Mouse (Mus musculus): ENCODE data around the gene Timd2. TPM values are rescaled to one million over a fixed set of nuclear protein-coding genes. Genes with fewer than 3 reads are reported as not detected.
"Not testable (repeated sequence)": the region's sequence is repeated elsewhere in the genome, so short reads cannot be mapped to it uniquely, and the experiment has no call there.

The Timd2 gene
- 0.71 TPM in 1 of 2 replicates, not detected in the other for total RNA-seq (2021)
- long read RNA-seq, transcript Timd2-201 (9 exons, 1,941 nt): major isoform, 73 of 94 reads
- long read RNA-seq, partial matches to known transcripts: 5 of 94 reads
- long read RNA-seq, other reads (novel, unspliced or antisense): 12 of 94 reads

DNA sequence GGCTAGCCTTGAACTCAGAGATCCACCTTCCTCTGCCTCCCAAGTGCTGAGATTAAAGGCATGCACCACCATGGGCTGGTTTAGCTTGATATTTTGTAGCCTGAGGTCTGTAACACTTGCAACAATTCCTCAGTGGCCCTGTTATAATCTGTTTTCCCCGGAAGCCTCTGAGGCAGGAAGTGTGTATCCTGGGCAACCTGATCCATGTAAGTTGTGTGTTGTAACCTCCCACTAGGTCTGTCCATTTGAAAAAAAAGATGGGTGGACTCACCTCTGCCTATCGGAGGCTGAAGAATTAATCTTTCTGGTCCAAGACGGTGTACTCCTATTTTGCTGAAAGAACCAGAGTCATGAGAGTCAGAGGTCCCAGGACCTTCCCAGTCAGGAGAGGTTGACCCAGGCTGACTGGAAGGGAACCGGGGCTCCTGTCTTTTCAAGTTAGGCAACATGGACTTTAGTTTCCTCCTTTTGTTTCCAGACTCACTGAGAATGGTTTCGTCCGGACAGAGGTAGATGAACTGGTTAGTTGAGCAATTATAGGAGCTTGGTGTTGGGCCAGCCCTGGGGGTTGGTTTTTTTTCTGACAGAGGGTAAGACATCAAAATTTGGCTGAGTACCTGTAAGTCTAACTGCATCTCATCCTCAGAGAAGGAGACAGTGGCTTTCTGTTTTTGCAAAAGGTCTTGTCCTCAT, at the start of gene Timd2:
Gene Timd2 (minus strand): TSS at position 398 of the 693 bp plus-strand sequence.
- no peak for DNase-seq

DNA sequence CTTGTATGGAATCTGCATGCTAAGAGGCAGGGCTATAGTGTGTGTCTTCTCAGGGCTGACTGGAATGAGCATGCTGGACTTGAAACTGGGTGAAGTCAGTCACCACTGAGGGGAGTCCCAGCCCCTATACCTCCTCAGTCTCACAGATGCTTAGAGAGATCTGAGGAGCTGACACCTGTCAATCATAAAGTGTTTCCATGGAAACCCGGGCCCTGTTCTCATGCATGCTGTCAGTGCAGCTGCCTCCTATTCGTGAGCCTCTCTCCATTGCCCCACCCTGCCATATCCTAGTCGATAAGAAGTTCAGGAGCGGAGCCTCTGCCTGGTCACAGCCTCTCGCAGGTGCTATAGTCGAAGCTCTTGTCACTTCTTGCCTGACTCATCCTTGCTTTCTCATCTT, 48.9 kb upstream of the Timd2 start:
- DNase-seq: not testable (repeated sequence)

DNA sequence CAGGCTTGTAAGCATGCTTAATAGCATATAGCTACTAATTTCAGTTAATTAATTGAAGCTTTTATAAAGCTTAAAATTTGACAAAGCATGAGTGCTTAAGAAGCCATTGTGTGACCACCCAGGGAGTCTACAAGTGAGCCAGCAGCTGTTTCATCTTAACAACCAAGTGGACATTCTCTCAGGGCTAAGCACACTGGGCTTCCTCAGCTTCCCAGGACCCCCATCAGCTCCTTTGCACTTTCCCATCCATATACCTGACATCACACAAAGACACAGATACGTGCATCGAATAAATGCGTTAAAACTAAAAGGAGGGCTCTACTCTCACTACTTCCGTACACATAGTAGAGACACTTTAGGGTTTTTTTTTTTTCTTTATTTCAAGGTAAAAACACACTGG, 47.8 kb upstream of the Timd2 start:
- DNase-seq: no peak

DNA sequence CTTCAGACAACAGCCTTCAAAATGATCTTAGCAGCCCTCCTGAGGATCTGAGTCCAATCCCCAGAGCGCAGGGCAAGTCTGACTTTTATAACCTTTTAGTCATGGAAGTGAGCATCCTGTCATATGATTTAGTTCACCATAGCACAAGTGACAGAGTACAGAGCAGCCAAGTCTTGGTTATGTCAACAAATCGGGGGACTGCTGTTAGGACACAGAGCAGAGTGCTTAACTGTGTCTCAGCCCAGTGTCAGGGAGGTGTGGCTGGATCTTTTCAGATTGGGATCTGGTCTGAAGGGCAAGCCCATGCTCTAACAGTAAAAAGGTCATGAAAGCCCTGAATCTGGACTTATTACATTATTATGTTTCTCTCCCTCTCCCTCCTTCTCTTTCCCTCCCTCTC, 46.8 kb upstream of the Timd2 start:
- no peak for DNase-seq

DNA sequence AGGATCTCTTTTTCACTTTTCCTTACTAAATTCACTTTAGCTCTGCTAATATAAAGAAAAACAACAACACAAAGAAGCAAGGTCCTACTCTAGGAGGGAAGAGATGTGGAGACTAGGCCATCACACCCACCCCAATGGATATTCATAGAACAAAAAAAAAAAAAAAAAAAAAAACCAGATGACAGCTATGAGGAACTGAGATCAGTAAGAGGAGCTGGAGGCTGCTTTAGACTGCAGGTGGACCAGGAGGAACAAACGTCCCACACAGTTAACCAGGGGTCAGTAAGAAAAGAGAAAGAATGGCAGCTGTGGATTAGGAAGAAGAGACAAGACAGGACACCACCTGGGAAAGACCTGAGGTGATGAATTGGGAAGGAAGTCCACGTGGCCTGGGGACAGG, 41.1 kb upstream of the Timd2 start:
- no peak for DNase-seq

DNA sequence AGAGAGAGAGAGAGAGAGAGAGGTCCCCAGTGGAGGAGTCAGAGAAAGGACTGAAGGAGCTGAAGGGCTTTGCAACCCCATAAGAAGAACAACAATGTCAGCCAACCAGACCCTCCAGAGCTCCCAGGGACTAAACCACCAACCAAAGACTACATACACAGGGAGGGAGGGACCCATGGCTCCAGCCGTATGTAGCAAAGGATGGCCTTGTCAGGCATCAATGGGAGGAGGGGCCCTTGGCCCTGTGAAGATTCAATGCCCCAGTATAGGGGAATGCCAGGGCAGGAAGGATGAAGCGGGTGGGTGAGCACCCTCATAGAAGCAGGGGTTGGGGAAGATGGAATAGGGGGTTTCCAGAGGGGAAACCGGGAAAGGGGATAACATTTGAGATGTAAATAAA, 34.9 kb upstream of the Timd2 start:
- no peak for DNase-seq

DNA sequence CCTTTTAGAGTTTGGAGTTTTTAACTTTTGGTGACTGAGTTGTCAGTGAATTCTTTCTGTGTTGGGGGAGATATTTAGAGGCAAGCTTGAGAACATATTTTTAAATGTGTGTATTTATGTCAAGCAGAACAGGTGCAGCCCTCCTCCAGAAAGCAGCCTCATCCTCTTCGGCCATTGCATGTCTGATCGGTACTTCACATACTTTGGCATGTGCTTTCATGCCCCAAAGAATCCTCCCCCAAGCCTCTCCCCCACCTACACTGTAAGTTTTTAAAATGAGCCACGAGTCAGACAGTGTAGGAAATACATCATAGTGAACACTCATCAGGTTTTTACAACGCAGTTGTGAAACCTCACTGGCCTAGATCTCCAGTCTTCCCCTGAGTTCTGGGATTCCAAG, 34.0 kb upstream of the Timd2 start:
- DNase-seq: no peak

DNA sequence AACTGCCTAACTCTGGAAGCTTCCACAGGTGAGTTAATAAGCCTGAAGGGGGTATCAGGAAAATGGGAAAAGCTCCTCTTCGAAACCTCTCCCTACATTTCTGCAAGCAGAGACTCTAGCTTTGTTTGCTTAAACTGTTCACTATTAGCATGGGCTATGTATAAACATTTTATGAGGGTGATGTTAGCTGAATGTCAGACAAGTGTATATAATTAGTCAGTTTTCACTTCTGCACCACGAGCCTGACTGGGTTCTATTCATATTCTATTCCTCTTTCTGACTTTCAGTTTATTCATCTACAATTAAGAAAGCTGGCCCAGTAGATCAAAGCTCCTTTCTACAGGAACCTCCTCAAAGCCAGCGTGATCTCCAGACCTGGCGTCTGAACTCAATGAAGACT, 32.6 kb upstream of the Timd2 start:
- DNase-seq: no peak

DNA sequence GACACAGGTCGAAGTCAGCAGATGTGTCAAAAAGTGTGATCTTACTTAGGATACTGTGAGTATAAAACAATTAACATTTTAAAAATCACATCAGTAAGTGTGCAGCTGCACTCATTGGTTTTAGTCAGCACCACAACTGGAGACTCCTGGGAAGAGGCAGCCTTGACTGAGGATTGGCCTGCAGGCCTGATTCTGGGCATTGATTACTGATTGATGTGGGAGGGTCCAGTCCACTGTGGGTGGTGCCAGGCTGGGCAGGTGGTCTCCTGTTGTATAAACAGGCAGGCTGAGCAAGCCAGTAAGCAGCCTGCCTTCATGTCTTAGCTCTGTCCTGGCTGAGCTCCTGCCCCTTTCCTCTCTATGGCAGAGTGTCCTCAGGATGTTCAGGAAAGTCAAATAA, 28.2 kb upstream of the Timd2 start, which contains the start of gene Havcr1:
Gene Havcr1 (plus strand): TSS at position 5 of the 400 bp plus-strand sequence.
- DNase-seq: not testable (repeated sequence)

DNA sequence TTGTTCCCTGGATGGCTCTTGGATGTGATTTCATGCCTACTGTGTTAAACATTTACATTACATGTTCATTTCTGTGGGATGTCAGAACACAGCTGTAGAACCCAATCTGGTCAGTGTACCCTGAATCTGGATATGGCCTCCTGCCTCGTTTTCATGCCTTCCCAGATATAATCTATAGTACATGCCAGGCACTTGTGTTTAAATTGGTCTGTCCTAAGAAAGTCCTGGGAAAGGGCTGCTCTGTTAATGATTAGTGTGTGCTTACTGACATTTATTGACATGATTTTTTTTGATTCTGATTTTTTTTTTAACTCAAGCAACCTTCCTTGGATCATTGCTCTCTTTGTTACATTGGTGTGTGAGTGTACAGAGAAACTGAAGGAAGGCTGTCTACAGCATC, 27.8 kb upstream of the Timd2 start:
- no peak for DNase-seq

DNA sequence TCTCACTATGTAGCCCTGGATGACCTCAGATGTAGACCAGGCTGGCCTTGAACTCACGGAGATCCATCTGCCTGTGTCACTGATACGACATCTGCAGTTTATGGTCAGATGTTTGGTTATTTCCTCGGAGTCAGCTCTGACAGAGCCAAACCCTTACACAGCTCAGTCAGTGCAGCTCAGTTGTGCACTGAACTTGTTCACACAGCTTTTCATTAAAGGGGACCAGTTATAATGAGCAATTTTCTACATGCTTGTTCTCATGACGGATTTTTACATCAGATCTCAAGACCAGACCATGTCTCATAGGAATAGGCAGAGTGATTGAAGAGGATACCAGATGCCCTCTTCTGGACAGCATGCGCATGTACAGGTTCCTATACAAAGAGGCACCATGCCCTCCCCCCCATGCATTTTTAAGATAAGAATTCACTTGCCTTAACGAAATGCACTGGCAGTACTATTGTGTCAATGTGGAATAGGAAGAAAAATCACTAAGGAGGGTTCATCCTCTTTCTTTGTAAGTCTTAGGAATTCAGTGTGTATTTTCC, 26.5 kb upstream of the Timd2 start:
- no peak for DNase-seq

DNA sequence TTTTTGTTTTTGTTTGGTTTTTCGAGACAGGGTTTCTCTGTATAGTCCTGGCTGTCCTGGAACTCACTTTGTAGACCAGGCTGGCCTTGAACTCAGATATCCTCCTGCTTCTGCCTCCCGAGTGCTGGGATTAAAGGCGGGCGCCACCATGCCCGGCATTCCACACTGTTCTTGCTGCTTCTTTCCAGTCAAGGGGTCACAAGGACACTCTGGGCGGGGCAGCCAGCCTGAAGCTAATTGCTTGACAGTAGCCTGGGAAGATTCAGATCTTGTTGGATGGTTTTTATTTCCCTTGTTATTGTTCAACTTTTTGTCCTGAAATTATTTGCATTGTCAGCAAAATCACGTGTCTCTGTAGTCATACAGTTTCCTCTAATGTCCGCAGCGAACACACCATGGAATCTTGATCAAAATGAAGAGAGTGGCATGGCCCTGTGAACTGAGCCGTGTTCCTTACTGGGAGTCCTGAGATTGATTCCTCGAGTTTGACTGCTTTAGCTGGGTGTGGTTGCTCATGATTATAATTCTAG, 24.7 kb upstream of the Timd2 start:
- no peak for DNase-seq

DNA sequence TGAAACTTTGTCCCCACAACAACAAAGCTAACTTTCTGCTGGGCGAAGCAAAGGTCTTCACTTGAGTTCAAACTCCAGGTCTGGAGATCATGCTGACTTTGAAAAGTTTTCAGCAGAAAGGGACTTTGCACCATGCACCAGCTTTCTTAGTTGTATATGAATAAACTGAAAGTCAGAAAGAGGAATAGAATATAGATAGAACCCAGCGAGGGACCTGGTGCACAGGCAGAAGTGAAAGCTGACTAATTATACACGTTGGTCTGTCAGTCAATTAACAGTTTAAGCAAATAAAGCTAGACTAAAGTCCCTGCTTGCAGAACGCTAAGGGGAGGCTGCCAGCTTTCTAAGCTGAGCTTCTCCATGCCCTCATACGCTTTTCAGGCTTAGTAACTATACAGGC, 8.0 kb downstream of the Timd2 start:
- no peak for DNase-seq

DNA sequence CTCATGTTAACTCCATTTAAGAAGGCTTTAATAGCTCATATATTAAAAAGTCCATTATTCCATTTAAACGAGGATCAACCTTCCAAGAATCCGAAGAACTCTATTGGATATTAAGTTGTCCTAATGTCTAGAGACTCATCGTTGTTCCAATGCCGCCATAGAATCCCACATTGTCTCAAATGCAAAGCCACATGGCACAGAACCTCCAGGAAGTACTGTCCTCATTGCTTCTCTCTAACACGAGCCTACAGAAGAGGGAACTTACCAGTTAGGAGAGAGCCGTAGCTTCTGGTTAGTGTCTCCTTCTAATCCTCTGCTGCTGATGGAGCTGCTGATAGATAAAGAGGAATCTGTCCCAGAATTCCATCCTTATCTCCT, 8.6 kb downstream of the Timd2 start:
- DNase-seq: no peak

DNA sequence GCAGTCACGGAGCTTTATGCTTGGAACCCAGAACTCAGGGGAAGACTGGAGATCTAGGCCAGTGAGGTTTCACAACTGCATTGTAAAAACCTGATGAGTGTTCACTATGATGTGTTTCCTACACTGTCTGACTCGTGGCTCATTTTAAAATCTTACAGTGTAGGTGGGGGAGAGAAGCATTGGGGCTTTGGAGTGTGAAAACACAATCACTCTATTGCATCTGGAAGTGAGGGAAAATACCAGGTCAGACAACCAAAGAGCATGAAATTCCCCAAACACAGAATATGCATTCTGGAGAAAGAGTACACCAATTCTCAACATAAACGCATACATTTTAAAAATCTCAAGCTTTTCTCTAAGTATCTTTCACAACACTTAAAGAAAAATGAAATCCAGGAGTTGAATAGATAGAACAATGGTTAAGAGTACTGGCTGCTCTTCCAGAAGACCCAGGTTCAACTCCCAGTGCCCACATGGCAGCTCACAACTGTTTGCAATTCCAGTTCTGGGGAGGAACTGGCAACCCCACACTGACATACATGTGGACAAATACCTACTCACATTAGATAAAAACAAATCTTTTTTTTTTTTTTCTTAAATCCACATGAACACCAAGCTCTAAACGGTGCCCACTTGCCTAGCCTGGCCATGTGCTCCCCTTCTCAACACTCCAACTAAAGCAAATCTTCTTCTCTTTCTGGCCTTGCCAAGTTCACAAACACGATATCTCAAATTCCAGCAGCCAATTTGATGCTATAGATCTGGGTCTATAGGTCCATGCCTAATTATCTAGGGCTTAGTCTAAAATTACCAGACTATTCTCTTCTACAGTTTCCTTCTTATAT, 9.2 kb downstream of the Timd2 start:
- DNase-seq: no peak

DNA sequence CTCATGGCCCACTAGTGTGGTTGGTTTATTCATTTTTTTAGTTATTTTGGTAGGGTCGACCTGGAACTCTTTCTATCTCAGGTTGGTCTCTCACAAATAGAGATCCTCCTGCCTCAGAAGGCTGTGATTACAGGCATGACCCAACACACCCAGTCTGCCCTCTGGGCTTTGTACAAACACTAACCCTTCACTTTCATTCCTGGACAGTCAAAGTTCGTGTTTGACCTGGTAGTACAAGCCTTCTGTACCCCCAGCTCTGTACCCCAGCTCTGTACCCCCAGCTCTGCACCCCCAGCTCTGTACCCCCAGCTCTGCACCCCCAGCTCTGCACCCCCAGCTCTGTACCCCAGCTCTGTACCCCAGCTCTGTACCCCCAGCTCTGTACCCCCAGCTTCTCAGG, 11.0 kb downstream of the Timd2 start:
- DNase-seq: not testable (repeated sequence)

DNA sequence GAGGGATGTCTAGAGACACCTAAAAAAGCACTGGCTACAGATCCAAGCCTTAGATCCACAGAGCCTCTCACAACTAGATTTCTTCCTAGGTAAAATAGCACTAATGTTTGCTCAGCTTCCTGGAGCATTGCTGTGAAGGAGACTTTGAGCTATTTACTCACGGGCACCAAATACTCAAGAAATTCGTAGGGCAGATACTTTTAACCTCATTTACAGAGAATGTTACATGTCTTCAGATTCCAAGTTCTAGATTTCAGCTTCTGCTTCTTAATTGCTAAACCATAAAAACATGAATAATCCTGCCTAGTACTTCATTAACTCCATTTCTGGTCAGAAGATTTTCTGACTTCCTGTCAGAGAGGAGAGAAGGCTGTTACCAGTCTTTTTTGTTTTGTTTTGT, 16.7 kb downstream of the Timd2 start:
- DNase-seq: no peak

DNA sequence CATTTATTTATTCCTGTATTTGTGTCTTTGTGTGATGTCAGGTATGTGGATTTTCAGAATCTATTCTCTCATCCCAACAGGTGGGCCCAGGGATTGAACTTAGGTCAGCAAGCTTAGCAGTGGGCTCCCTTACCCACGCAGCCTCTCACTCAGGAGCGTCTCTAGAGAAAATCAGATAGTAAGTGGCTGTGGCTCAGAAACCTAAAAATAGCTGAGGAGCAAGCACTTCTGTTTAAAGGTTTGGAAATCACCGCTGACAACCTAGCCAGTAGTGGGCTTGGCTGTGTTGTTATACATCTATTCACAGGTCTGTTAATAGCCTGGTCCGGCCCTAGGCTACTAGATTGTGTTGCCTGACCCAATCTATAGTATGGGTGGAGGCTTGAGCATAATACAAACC, 23.1 kb downstream of the Timd2 start:
- DNase-seq: no peak

DNA sequence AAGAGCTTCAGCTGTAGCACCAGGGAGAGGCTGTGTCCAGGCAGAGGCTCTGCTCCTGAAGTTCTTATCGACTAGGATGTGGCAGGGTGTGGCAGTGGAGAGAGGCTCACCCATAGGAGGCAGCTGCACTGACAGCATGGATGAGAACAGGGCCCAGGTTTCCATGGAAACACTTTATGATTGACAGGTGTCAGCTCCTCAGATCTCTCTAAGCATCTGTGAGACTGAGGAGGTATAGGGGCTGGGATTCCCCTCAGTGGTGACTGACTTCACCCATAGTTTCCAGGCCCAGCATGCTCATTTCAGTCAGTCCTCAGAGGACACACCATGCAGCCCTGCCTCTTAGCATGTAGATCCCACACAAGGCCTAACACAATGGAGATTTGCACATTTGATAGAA, 24.0 kb downstream of the Timd2 start:
- DNase-seq: no peak

DNA sequence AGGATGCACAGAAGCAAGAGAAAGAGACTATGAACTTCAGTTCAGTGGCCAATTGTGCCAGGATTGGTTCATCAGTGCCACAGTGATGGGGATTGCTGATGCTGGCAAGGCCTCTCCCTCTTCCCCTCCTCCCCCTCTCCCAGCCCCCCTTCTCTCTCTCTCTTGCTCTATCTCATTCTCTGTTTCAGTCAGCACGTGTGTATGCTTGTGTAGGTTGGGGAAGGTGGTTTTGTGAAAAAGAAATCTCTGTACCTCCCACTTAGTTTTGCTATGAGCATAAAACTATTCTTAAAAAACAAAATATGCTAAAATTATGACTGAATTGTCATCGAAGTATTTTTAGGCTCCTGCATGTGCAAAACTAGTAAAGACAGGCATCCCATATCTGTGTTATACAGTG, 38.9 kb downstream of the Timd2 start:
- DNase-seq: no peak

DNA sequence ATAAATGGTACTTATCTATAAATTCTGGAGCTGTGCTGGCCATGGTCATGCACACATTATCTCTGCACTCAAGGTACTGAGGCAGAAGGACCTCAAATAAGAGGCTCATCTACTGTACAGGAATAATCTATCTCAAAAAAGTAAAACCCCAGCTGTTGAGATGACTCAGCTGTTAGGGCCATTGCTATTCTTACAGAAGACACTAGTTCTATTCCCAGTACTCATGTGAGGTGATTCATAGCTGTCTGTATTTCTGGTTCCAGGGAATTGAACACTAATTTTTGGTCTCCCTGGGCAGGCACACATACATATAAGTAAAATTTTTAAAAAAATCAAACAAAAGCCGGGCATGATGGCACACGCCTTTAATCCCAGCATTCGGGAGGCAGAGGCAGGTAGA, 39.8 kb downstream of the Timd2 start:
- no peak for DNase-seq

DNA sequence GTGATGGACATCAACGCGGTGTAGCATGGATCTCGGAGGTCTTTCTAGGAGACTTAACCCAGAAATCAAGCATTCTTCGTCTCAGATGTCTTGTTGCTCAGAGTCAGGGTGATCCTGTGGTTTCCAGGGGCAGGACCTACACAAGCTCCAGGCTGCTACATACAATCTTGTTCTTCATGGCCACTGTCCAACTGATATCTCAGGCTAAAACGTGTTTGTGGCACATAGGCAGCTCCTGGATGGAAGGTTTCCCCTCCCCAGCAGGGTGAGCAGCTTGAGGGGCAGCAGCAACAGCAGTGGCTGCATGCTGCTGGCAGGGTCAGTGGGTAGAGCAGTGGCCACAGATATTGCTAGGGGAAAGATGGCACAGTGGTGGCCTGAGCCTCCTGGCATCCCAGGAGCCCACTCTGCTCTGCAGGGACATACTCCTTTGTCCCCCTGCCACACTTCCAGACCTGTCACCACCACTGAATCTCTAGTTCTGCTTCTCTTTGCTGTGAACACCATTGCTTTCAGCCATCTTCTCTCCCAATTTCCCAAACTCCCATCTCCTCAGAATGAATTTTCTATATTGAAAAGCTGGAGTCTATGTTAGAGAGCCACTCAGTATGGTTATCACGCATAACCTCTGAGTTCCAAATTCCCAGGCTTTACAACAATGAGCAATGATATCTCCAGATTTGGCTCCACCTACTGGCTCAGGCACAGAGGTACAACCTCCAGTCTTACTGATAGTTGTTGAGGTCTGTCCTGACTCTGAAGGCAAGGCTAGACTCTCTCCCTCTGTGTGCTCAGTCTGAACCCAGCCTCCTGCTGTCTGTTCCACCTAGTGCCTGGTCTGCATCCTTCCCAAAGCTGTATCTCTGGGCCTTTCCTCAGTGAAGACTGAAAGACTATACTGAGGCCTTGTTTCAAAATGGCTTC, 41.0 kb downstream of the Timd2 start:
- no peak for DNase-seq

Data from adrenal gland, postnatal 25 days (tissue).